Mouse (Mus musculus): Measurements from ENCODE around the gene Gm42906.

DNA sequence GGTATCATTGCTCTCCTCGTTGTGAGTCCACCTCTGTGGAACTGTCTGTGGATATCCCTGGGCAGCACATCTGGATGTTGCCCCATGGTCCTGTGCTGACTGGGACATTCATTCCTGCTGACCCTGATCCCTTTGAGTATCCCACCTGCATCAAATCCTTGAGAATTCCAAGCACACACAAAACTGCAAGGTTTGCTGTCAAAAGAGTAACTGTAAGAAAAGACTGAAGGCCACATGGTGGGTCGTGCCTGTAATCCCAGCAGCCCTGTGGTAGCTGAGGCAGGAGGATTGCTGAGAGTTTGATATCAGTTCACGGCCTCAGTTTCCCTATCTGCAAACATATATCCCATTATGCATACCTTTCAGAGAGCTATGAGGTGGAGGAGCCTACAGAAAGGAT is 321.1 kb downstream of the Gm42906 start:
- TF ChIP-seq POLR2A (IDR thresholded peaks at IDR 0.05; ENCODE audit: control insufficient read depth in 1 of 2, insufficient read depth in 1 of 2, low read depth in 1 of 2, low read length in 2 of 2, poor library complexity in 1 of 2) (no peak), BHLHE40 (IDR thresholded peaks at IDR 0.05; ENCODE audit: borderline replicate concordance, low read depth, low read length) (no peak), ZKSCAN1 (IDR thresholded peaks at IDR 0.05; ENCODE audit: low read depth, low read length) (no peak), ZC3H11A (IDR thresholded peaks at IDR 0.05; ENCODE audit: low read depth, low read length) (no peak), CTCF (IDR thresholded peaks at IDR 0.05 in 2 of 3, conservative IDR thresholded peaks at IDR 0.05 in 1 of 3; ENCODE audit: control insufficient read depth in 1 of 3, insufficient read depth in 1 of 3, low read depth in 2 of 3, low read length in 3 of 3, poor library complexity in 1 of 3, severe bottlenecking in 1 of 3) (no peak), GATA1 (IDR thresholded peaks at IDR 0.05; ENCODE audit: low read depth, low read length) (no peak), MYC (IDR thresholded peaks at IDR 0.05; ENCODE audit: low read depth, low read length) (no peak), SIN3A (IDR thresholded peaks at IDR 0.05; ENCODE audit: low read length) (no peak), UBTF (IDR thresholded peaks at IDR 0.05; ENCODE audit: borderline replicate concordance, insufficient read depth, low read depth, low read length) (no peak), MAX (IDR thresholded peaks at IDR 0.05; ENCODE audit: low read length) (no peak), POLR2AphosphoS2 (IDR thresholded peaks at IDR 0.05; ENCODE audit: low read length) (no peak), EP300 (IDR thresholded peaks at IDR 0.05; ENCODE audit: low read depth in 1 of 2, low read length in 2 of 2) (no peak), MAZ (IDR thresholded peaks at IDR 0.05; ENCODE audit: low read depth, low read length) (no peak)

Data from MEL (cell line).